Mouse (Mus musculus): ENCODE results near the gene Dnaja3. TPM values are rescaled to one million over a fixed set of nuclear protein-coding genes. Genes with fewer than 3 reads are reported as not detected.

Gene Dnaja3
- polyA plus RNA-seq, 1 experiment = 48.8 TPM

DNA sequence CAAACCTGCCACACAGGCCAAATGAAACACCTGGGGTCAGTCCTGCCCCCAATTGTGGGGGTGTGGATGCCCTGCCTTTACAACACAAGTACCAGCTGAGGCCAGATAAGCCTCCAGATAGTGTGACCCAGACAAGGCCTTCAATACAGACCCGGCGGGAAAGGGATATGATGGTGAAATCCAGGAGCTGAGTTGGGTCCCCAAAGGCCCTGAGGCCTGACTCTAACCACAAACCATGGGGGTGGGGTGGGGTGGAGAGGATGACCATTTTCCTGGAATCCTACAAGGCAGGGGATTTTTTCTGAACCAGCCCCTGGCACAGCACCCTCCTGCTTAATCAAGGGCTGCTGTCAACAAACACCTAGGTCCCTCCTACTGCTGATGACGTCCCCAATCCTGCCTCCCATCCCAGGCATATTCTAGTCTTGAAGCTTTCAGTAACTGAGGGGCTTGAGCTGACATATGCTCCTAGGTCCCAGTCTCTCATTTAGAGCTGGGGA, 848 bp upstream of the Dnaja3 start:
- no peak overlapping the region for H3K27ac ChIP-seq (ENCODE audit: insufficient read depth, low read length)
- TF ChIP-seq POLR2A (IDR thresholded peaks at IDR 0.05; ENCODE audit: extremely low read depth, insufficient read depth, low read length) = no peak
- TF ChIP-seq CTCF (IDR thresholded peaks at IDR 0.05; ENCODE audit: extremely low read depth, insufficient read depth, low read length) = no peak
- H3K4me3 ChIP-seq (ENCODE audit: insufficient read depth, low read length) = no peak overlapping the region
- H3K4me1 ChIP-seq (ENCODE audit: control insufficient read depth, insufficient read depth, low read length) = peaks cover 12% of the 10 kb centered on the region

DNA sequence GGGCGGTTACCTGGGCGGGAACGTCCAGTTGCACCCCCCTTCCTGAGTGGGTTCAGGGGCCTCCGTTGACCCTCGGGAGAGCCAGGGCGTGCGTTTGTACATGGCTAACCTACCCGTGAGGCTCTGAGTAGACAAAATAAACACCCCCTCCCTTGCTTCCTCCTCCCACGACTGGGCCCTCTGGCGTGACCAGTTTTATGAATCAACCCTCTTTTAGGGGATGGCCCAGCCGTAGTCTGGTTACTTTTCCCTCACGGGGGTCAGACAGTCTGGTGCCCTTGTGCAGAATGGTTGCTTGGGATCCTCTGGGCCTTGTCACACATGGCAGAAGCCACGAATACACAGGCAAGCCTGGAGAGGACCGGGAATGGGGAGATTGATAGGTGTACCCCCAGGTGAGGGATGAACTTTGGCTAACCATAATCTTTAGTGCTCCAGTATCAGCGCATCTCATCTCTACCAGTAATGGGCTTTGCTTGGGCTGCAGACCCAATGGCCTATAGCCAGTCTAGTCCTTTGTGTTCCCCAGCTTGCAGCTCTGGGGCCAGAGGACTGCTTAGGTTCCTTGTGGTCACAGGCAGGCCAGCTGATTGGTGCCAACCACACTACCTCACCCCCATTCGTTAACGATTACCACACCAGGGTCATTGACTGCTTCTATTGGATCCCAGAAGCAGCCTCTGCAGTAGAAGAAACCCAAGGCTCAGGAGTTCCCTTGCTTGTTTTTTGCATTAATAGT, 647 bp downstream of the Dnaja3 start:
- Histone ChIP-seq H3K27ac (ENCODE audit: insufficient read depth, low read length) (peak overlapping the region; percentile 32), H3K4me3 (ENCODE audit: insufficient read depth, low read length) (peak overlapping the region; percentile 56), H3K4me1 (ENCODE audit: control insufficient read depth, insufficient read depth, low read length) (peaks cover 17% of the 10 kb centered on the region)
- no peak for TF ChIP-seq CTCF (IDR thresholded peaks at IDR 0.05; ENCODE audit: extremely low read depth, insufficient read depth, low read length)
- no peak for TF ChIP-seq POLR2A (IDR thresholded peaks at IDR 0.05; ENCODE audit: extremely low read depth, insufficient read depth, low read length)

DNA sequence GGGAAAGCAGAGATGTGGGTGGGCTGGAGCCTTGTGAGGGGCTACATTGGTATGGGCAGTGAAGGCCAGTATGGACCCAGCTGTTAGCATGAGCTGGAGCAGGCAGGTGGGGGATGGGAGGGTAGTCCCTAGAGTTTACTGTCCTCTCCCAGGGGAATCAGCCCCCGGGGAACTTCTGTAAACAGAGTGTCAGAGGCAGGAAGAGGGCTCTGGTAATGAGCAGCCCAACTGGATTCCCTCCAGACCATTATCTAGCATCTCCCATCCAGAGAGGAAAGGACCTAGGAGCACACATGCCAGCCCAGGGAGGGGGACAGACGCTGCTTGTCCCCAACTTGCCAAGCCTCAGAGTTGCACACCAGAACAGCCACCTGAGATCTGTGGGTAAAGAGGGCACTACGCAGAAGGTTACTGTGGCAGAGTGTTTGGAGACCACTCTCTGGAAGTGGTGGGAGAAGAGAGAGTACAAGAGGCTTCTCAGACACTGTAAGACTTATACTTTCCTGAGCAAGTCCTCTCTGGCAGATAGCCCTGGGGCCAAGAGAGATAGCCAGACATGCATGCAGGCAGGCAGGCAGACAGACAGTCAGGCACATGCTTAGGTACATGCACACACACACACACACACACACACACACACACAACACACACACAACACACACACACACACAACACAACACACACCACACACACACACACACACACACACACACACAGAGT, 1.5 kb downstream of the Dnaja3 start:
- no peak for TF ChIP-seq CTCF (IDR thresholded peaks at IDR 0.05; ENCODE audit: extremely low read depth, insufficient read depth, low read length)
- TF ChIP-seq POLR2A (IDR thresholded peaks at IDR 0.05; ENCODE audit: extremely low read depth, insufficient read depth, low read length) = no peak
- peak overlapping the region; percentile 56; the same call in 1 of the 2 replicates for H3K4me3 ChIP-seq (ENCODE audit: insufficient read depth, low read length)
- H3K27ac ChIP-seq (ENCODE audit: insufficient read depth, low read length) = 0 out of 2 replicates have a peak overlapping the region, but pooled peaks have one; percentile 33
- H3K4me1 ChIP-seq (ENCODE audit: control insufficient read depth, insufficient read depth, low read length) = peaks cover 17% of the 10 kb centered on the region

DNA sequence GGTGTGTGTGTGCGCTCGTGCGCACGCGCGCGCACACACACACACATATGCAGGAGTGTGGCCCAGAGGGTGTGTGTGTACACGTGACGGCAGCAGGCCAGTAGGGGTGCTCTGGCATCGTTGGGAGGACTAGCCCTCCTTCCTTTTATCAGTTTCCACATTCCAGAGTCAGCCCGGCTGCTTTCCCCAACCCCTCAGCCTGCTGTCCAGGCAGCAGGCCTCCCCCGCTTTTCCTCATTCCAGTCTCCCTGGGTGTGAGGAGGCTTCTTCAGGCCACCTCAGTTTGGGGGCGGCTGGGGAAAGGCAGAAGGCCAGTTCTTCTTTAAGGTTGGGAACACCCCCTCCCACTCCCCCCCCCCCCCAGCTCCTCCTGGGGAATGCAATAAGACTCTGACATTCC, 2.4 kb downstream of the Dnaja3 start:
- 0 out of 2 replicates have a peak overlapping the region, but pooled peaks have one; percentile 1 for H3K27ac ChIP-seq (ENCODE audit: insufficient read depth, low read length)
- no peak for TF ChIP-seq POLR2A (IDR thresholded peaks at IDR 0.05; ENCODE audit: extremely low read depth, insufficient read depth, low read length)
- TF ChIP-seq CTCF (IDR thresholded peaks at IDR 0.05; ENCODE audit: extremely low read depth, insufficient read depth, low read length) = no peak
- no peak overlapping the region for H3K4me3 ChIP-seq (ENCODE audit: insufficient read depth, low read length)
- H3K4me1 ChIP-seq (ENCODE audit: control insufficient read depth, insufficient read depth, low read length) = peaks cover 17% of the 10 kb centered on the region

DNA sequence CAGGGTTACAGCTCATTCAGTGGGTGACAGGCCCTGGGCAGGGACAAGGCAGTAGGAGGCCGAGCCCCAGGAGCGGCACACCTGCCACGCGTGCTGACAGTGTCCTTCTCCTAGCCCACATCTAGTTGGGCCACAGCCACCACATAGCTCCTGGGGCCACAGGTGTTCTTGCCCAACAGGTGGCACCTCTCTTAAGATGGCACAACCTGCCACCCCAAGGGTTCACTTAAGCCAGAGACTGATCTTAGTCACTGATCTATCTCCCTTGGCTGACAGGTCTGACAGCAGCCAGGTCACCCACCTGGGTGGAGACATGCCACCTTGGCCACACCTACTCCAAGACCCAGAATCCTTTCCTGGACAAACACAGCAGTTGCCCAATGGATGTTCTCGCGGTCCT, 3.1 kb downstream of the Dnaja3 start:
- no peak overlapping the region for H3K4me3 ChIP-seq (ENCODE audit: insufficient read depth, low read length)
- no peak overlapping the region for H3K27ac ChIP-seq (ENCODE audit: insufficient read depth, low read length)
- peaks cover 17% of the 10 kb centered on the region for H3K4me1 ChIP-seq (ENCODE audit: control insufficient read depth, insufficient read depth, low read length)
- TF ChIP-seq CTCF (IDR thresholded peaks at IDR 0.05; ENCODE audit: extremely low read depth, insufficient read depth, low read length) = no peak
- TF ChIP-seq POLR2A (IDR thresholded peaks at IDR 0.05; ENCODE audit: extremely low read depth, insufficient read depth, low read length) = no peak

DNA sequence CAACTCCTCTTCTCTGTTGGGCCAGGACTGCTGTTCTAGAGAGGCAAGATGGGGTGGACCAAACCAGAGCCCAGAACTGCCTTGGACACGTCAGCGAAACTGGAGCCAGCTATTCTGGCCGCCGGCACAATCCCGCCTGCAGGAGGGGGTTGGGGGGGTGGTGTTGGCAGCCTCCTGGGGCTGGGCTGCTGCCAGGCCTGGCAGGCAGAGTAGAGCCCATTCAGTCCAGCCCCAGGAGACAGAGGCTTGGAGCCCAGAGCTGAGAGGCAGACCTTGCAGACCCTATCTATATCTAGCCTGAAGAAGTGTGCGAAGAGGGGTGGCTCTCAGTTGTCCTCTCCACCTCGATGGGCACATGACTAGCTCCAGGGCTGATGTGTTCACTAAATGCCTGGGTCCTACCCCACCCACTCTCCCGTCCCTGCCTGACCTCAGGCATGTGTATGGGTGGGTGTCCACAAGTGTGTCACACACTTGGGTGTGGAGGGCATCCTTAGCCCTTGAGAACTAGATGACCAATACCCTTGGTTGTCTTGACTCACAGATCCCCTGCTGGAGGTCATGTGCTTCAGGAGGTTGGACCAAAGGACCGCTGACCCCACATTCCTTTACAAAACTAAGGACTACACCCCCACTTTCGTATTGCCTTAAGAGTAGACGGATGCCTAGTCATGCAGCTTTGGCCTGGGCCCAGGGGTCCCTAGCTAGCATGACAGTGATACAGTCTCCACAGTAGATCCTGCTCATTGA, 4.1 kb downstream of the Dnaja3 start:
- H3K4me1 ChIP-seq (ENCODE audit: control insufficient read depth, insufficient read depth, low read length) = peaks cover 17% of the 10 kb centered on the region
- H3K4me3 ChIP-seq (ENCODE audit: insufficient read depth, low read length) = no peak overlapping the region
- H3K27ac ChIP-seq (ENCODE audit: insufficient read depth, low read length) = no peak overlapping the region
- TF ChIP-seq POLR2A (IDR thresholded peaks at IDR 0.05; ENCODE audit: extremely low read depth, insufficient read depth, low read length) = no peak

DNA sequence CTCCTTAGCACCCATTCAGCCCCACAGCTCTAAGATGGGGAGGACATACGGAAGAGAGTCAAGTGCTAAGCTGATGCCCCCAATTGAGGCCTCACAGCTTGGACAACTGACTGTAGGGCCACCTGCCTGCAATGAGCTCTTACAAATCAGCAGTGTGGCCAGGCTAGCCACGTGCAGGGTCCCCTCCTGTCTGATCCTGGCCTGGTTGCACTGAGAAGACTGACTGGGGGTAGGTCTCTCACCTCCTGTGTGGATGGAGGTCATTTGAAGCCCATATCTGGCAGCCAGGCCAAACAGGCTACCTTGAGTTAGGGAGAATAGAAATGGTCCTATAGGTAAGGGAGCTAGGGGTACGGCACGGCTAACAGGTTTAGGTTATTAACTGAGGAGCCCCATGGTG, 6.1 kb downstream of the Dnaja3 start:
- TF ChIP-seq CTCF (IDR thresholded peaks at IDR 0.05; ENCODE audit: extremely low read depth, insufficient read depth, low read length) (no peak), POLR2A (IDR thresholded peaks at IDR 0.05; ENCODE audit: extremely low read depth, insufficient read depth, low read length) (no peak)
- no peak overlapping the region for H3K4me3 ChIP-seq (ENCODE audit: insufficient read depth, low read length)
- H3K4me1 ChIP-seq (ENCODE audit: control insufficient read depth, insufficient read depth, low read length) = peaks cover 17% of the 10 kb centered on the region
- no peak overlapping the region for H3K27ac ChIP-seq (ENCODE audit: insufficient read depth, low read length)

DNA sequence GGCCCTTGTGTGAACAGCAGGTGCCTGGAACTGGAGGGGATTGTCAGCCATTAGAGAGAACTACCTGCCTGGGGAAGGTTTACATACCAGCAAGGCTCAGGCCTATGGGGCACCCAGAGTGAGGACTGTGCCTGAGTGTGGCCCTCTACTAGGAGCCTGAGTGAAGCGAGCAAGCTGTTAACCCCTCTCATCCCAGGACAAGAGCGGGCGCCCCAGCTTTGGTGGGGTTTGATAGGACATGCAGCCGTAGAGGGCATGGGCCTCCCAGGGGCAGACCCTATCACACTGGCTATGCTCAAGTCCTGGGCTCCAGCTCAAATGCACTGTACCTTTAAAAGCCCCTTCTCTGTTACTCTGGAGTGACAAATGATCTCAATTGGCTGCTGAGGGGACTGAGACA, 7.0 kb downstream of the Dnaja3 start:
- H3K4me1 ChIP-seq (ENCODE audit: control insufficient read depth, insufficient read depth, low read length) = peaks cover 13% of the 10 kb centered on the region
- TF ChIP-seq POLR2A (IDR thresholded peaks at IDR 0.05; ENCODE audit: extremely low read depth, insufficient read depth, low read length) = no peak
- TF ChIP-seq CTCF (IDR thresholded peaks at IDR 0.05; ENCODE audit: extremely low read depth, insufficient read depth, low read length) = no peak
- H3K27ac ChIP-seq (ENCODE audit: insufficient read depth, low read length) = no peak overlapping the region
- H3K4me3 ChIP-seq (ENCODE audit: insufficient read depth, low read length) = no peak overlapping the region

DNA sequence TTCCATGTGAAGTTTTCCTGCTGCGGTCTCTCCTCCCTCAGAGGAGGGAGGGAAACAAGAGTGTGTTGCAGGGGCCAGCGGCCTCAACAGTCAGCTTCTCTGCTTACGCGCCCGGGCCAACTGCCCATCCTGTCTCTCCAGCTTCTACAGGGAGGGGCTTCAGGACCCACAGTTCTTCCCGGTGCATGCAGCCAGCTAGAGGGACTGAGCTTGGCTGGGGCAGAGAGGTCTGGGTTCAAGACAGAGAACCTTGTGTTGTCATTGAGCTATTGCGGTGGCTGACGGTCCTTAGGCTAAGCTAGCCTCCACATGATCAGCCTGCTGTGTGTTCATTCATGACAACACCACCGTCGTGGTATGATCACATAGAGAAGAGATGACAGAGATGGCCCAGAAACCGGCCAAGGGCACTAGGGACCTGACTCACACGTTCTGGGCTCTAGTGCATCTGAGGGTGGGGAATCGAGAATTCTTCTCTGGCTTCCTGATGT, 7.9 kb downstream of the Dnaja3 start:
- TF ChIP-seq CTCF (IDR thresholded peaks at IDR 0.05; ENCODE audit: extremely low read depth, insufficient read depth, low read length) = no peak
- no peak for TF ChIP-seq POLR2A (IDR thresholded peaks at IDR 0.05; ENCODE audit: extremely low read depth, insufficient read depth, low read length)
- peaks cover 13% of the 10 kb centered on the region for H3K4me1 ChIP-seq (ENCODE audit: control insufficient read depth, insufficient read depth, low read length)
- H3K27ac ChIP-seq (ENCODE audit: insufficient read depth, low read length) = no peak overlapping the region

More for the DNA sequence above, 7.9 kb downstream of the Dnaja3 start:
- no peak overlapping the region for H3K4me3 ChIP-seq (ENCODE audit: insufficient read depth, low read length)
